8 mouse cellular contexts compared by ENCODE assay signal in the genomic region with DNA sequence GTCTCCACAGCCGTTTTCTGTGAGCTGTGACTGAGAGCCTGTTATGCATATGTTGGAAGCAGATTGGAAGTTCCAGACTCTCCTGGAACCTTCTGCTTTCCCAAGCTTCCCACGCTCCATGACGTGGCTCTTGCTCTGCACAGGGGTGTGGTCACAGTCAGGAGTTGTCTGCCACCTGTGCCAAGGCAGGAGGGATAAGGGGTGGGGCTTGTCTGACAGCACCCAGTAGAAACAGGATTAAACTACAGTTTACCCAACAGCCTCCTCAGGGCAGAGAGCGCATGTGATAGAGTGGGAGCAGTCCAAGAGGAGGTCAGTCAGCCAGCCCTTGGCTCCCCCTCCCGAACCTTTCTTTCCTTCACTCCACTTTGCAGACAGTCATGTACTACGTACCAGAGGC. TPM values are rescaled to one million over a fixed set of nuclear protein-coding genes. Genes with fewer than 3 reads are reported as not detected.
A peak's percentile ranks its signal among the peaks of the same experiment; 100 is the strongest.
DNase-seq lines count a peak whose midpoint lies in the region; ATAC-seq and TF ChIP-seq lines count a peak whose summit lies in the region.

No protein-coding gene starts in this region.

- no peak overlapping the region for H3K4me2 ChIP-seq in liver, embryonic 12.5 days
- no peak overlapping the region for H3K4me2 ChIP-seq in embryonic facial prominence, embryonic 15.5 days (replicated peaks)

- H3K9ac ChIP-seq in liver, adult 2 months (ENCODE audit: low read depth, low read length), result no peak overlapping the region
- H3K9ac ChIP-seq in liver, embryonic 12.5 days, result no peak overlapping the region
- no peak overlapping the region for H3K9ac ChIP-seq in embryonic facial prominence, embryonic 15.5 days

- H3K27me3 ChIP-seq in liver, adult 2 months (ENCODE audit: control insufficient read depth, insufficient read depth, low read length), result no peaks in the 10 kb centered on the region
- no peaks in the 10 kb centered on the region for H3K27me3 ChIP-seq in liver, embryonic 12.5 days (replicated peaks)
- no peaks in the 10 kb centered on the region for H3K27me3 ChIP-seq in embryonic facial prominence, embryonic 15.5 days

- no peak for TF ChIP-seq CTCF in liver, adult 2 months (IDR thresholded peaks at IDR 0.05; ENCODE audit: low read depth, low read length)

- H3K4me3 ChIP-seq in liver, adult 2 months (ENCODE audit: insufficient read depth, low read depth, low read length), result no peak overlapping the region
- H3K4me3 ChIP-seq in liver, embryonic 12.5 days, result no peak overlapping the region
- no peak overlapping the region for H3K4me3 ChIP-seq in embryonic facial prominence, embryonic 15.5 days (replicated peaks)

- peak overlapping the region; percentile 34; the same call in 1 of the 2 replicates for H3K27ac ChIP-seq in liver, adult 2 months (replicated peaks; ENCODE audit: insufficient read depth, low read depth, low read length)
- H3K27ac ChIP-seq in liver, embryonic 12.5 days, result no peak overlapping the region
- H3K27ac ChIP-seq in embryonic facial prominence, embryonic 15.5 days (replicated peaks), result peak overlapping the region; percentile 36; the same call in 1 of the 2 replicates

- H3K36me3 ChIP-seq in liver, adult 2 months (ENCODE audit: control insufficient read depth, insufficient read depth, low read length), result no peaks in the 10 kb centered on the region
- no peaks in the 10 kb centered on the region for H3K36me3 ChIP-seq in liver, embryonic 12.5 days
- H3K36me3 ChIP-seq in embryonic facial prominence, embryonic 15.5 days, result no peaks in the 10 kb centered on the region

- peak; percentile 91 for DNase-seq in liver, adult 2 months (ENCODE audit: extremely low read depth, low read depth, low spot score)
- peak; percentile 87 to 90 for DNase-seq in heart, postnatal 10 days
- peak; percentile 91 for DNase-seq in layer of hippocampus, adult 9-11 months
- peak; percentile 67 for DNase-seq in ovary, postnatal 36 days (ENCODE audit: low spot score)
- no peak for DNase-seq in embryo, embryonic 11 days
- DNase-seq in c-Kit-positive CD71-positive TER-119-positive erythroid progenitor cells, embryonic 14.5 days (ENCODE audit: low spot score), result no peak

- 19% methylated on average over 6 of the region's 6 CpGs for WGBS in liver, adult 2 months
- 72% methylated on average over 6 of the region's 6 CpGs for WGBS in liver, embryonic 12.5 days (ENCODE audit: insufficient replicate concordance)
- 56% methylated on average over 6 of the region's 6 CpGs for WGBS in embryonic facial prominence, embryonic 15.5 days

- H3K4me1 ChIP-seq in liver, adult 2 months (ENCODE audit: control insufficient read depth, insufficient read depth, low read length), result peaks cover 13% of the 10 kb centered on the region
- H3K4me1 ChIP-seq in liver, embryonic 12.5 days, result peaks cover 52% of the 10 kb centered on the region
- peaks cover 72% of the 10 kb centered on the region for H3K4me1 ChIP-seq in embryonic facial prominence, embryonic 15.5 days

- H3K79me2 ChIP-seq in liver, adult 2 months (ENCODE audit: control insufficient read depth, insufficient read depth, low read length), result peaks cover 13% of the 10 kb centered on the region

- ATAC-seq in liver, embryonic 12.5 days, result no peak
- ATAC-seq in embryonic facial prominence, embryonic 15.5 days (ENCODE audit: insufficient number of reproducible peaks, low FRiP score, low TSS enrichment, low read depth), result no peak

- no peak for TF ChIP-seq POLR2A in liver, adult 2 months (IDR thresholded peaks at IDR 0.05; ENCODE audit: extremely low read depth, insufficient read depth, low read length)

- no peaks in the 10 kb centered on the region for H3K9me3 ChIP-seq in liver, embryonic 12.5 days (replicated peaks)
- no peaks in the 10 kb centered on the region for H3K9me3 ChIP-seq in embryonic facial prominence, embryonic 15.5 days (replicated peaks)

- intact Hi-C loops in heart, postnatal 10 days (cut with DNase I), result no loop called here

RNA-seq across cellular contexts. Expression of gene Myl9, which starts 43.1 kb away (rescaled TPM):
- 5.6 and 6.4 TPM in 2 replicates for total RNA-seq in liver, adult 2 months (2014; rRNA removed)
- polyA plus RNA-seq in liver, adult 2 months (2012; rRNA removed), result 4.6 and 6.1 TPM in 2 replicates
- 70.5 and 76.1 TPM in 2 replicates for polyA plus RNA-seq in liver, embryonic 12.5 days (2016; fragmentation: Nextera tagmentation; extraction: Ambion mirVana)
- 245 and 251 TPM in 2 replicates for polyA plus RNA-seq in embryonic facial prominence, embryonic 15.5 days (2015; fragmentation: Nextera tagmentation; extraction: Ambion mirVana)
- total RNA-seq in heart, postnatal 10 days (2021), result 100 to 1,000 TPM; 391 to 523 TPM

Comparison
In these comparisons a context has a peak if more than half of its experiments do, and no peak if none do; other contexts are left out.
1. RNA of gene Myl9, which starts 43.1 kb away (polyA plus RNA-seq): 245 to 251 TPM in embryonic facial prominence, embryonic 15.5 days and 70.5 to 76.1 TPM in liver, embryonic 12.5 days; 4.6 to 6.1 TPM in liver, adult 2 months; every median in the first group is over 10 times any median in the second.
2. DNase-seq: peak in liver, adult 2 months (single experiment), heart, postnatal 10 days (2 of 2), layer of hippocampus, adult 9-11 months (single experiment) and ovary, postnatal 36 days (single experiment); none in embryo, embryonic 11 days (single experiment) and c-Kit-positive CD71-positive TER-119-positive erythroid progenitor cells, embryonic 14.5 days (single experiment).